Mouse (Mus musculus): ENCODE results near the gene Olfr1415.

DNA sequence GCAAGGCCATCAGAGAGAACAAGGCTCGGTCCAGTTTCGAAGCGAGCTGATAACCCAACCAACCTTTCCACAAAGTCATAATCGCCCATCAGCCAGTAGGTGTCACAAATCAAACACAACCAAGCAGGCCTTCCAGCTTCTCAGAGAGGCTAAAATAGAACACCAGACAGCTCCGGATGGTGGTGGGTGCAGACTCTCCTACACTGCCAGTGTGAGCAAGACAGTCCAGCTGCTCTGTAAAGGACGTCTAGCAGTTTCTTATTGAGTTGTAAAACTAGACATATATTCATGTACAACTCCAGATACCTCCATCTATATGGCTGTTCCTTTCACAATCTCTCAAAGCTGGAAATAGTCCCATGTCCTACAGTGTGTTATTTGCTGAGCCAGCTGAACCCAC lies 23.1 kb upstream of the Olfr1415 start:
- no peak for TF ChIP-seq CTCF (IDR thresholded peaks at IDR 0.05 in 2 of 3, conservative IDR thresholded peaks at IDR 0.05 in 1 of 3; ENCODE audit: control insufficient read depth in 1 of 3, insufficient read depth in 1 of 3, low read depth in 2 of 3, low read length in 3 of 3, poor library complexity in 1 of 3, severe bottlenecking in 1 of 3)
- no peak for TF ChIP-seq POLR2A (IDR thresholded peaks at IDR 0.05; ENCODE audit: control insufficient read depth in 1 of 2, insufficient read depth in 1 of 2, low read depth in 1 of 2, low read length in 2 of 2, poor library complexity in 1 of 2)
- no peak for TF ChIP-seq ZC3H11A (IDR thresholded peaks at IDR 0.05; ENCODE audit: low read depth, low read length)
- no peak for TF ChIP-seq KAT2A (conservative IDR thresholded peaks at IDR 0.05; ENCODE audit: low read depth, low read length)
- TF ChIP-seq ZKSCAN1 (IDR thresholded peaks at IDR 0.05; ENCODE audit: low read depth, low read length), result no peak
- no peak for TF ChIP-seq RAD21 (IDR thresholded peaks at IDR 0.05; ENCODE audit: low read depth, low read length)
- no peak for TF ChIP-seq MEF2A (IDR thresholded peaks at IDR 0.05; ENCODE audit: extremely low read depth, insufficient replicate concordance, low read depth, low read length, poor library complexity, severe bottlenecking)
- no peak for TF ChIP-seq HCFC1 (IDR thresholded peaks at IDR 0.05; ENCODE audit: low read depth, low read length)
- no peak for TF ChIP-seq USF1 (IDR thresholded peaks at IDR 0.05; ENCODE audit: low read depth, low read length)
- no peak for TF ChIP-seq POLR2AphosphoS5 (IDR thresholded peaks at IDR 0.05; ENCODE audit: borderline replicate concordance, low read depth, low read length)
- no peak for TF ChIP-seq MYC (IDR thresholded peaks at IDR 0.05; ENCODE audit: low read depth, low read length)
- TF ChIP-seq MXI1 (IDR thresholded peaks at IDR 0.05; ENCODE audit: low read depth, low read length), result no peak
- TF ChIP-seq ELF1 (IDR thresholded peaks at IDR 0.05; ENCODE audit: low read depth, low read length), result no peak

All from MEL (cell line).